Mouse (Mus musculus): ENCODE measurements around the gene Higd1c. TPM values are rescaled to one million over a fixed set of nuclear protein-coding genes. Genes with fewer than 3 reads are reported as not detected.
A peak's percentile ranks its signal among the peaks of the same experiment; 100 is the strongest.
"Not testable (repeated sequence)": the region's sequence is repeated elsewhere in the genome, so short reads cannot be mapped to it uniquely, and the experiment has no call there.

The Higd1c gene
- total RNA-seq, 2 experiments from 2014 or later = not detected

GRCm38 (mm10) chr15:100353399-100353798 lies 10.9 kb upstream of the Higd1c start:
- not testable (repeated sequence) for DNase-seq (ENCODE audit: low spot score in 2 of 2)

- no peak for DNase-seq (ENCODE audit: low spot score in 2 of 2)
These were observed 8.5 kb upstream of the Higd1c start for GRCm38 (mm10) chr15:100355876-100356275.

- not testable (repeated sequence) for DNase-seq (ENCODE audit: low spot score in 2 of 2)
These were observed 1.6 kb downstream of the Higd1c start for GRCm38 (mm10) chr15:100365967-100366366.

- DNase-seq (ENCODE audit: low spot score in 2 of 2) = no peak
These were observed 2.8 kb downstream of the Higd1c start for GRCm38 (mm10) chr15:100367119-100367518.

GRCm38 (mm10) chr15:100375066-100375465 lies 10.7 kb downstream of the Higd1c start:
- peak; percentile 44 to 52 for DNase-seq (ENCODE audit: low spot score in 2 of 2)

- not testable (repeated sequence) for DNase-seq (ENCODE audit: low spot score in 2 of 2)
These were observed 13.6 kb downstream of the Higd1c start for GRCm38 (mm10) chr15:100377847-100378505.

GRCm38 (mm10) chr15:100379658-100380057 lies 15.3 kb downstream of the Higd1c start:
- no peak for DNase-seq (ENCODE audit: low spot score in 2 of 2)

- no peak for DNase-seq (ENCODE audit: low spot score in 2 of 2)
These were observed 15.8 kb downstream of the Higd1c start for GRCm38 (mm10) chr15:100380104-100380503.

- DNase-seq (ENCODE audit: low spot score in 2 of 2) = no peak
These were observed 21.4 kb downstream of the Higd1c start for GRCm38 (mm10) chr15:100385705-100386104.

- no peak for DNase-seq (ENCODE audit: low spot score in 2 of 2)
These were observed 23.3 kb downstream of the Higd1c start for GRCm38 (mm10) chr15:100387544-100388223.

GRCm38 (mm10) chr15:100388224-100388835 lies 24.0 kb downstream of the Higd1c start:
- DNase-seq (ENCODE audit: low spot score in 2 of 2) = no peak

GRCm38 (mm10) chr15:100388886-100389285 lies 24.5 kb downstream of the Higd1c start:
- no peak for DNase-seq (ENCODE audit: low spot score in 2 of 2)

- no peak for DNase-seq (ENCODE audit: low spot score in 2 of 2)
These were observed 26.7 kb downstream of the Higd1c start for GRCm38 (mm10) chr15:100391066-100391465.

- no peak for DNase-seq (ENCODE audit: low spot score in 2 of 2)
These were observed 27.3 kb downstream of the Higd1c start for GRCm38 (mm10) chr15:100391599-100391998.

- DNase-seq (ENCODE audit: low spot score in 2 of 2) = no peak
These were observed 28.7 kb downstream of the Higd1c start for GRCm38 (mm10) chr15:100393016-100393415.

- DNase-seq (ENCODE audit: low spot score in 2 of 2) = no peak
These were observed 31.2 kb downstream of the Higd1c start for GRCm38 (mm10) chr15:100395561-100395960.

- no peak for DNase-seq (ENCODE audit: low spot score in 2 of 2)
These were observed 36.4 kb downstream of the Higd1c start for GRCm38 (mm10) chr15:100400592-100401250.

- DNase-seq (ENCODE audit: low spot score in 2 of 2) = no peak
These were observed 37.5 kb downstream of the Higd1c start for GRCm38 (mm10) chr15:100401811-100402210.

- DNase-seq (ENCODE audit: low spot score in 2 of 2) = no peak
These were observed 38.0 kb downstream of the Higd1c start for GRCm38 (mm10) chr15:100402347-100402746.

- no peak for DNase-seq (ENCODE audit: low spot score in 2 of 2)
These were observed 38.5 kb downstream of the Higd1c start for GRCm38 (mm10) chr15:100402798-100403197.

GRCm38 (mm10) chr15:100403318-100404000 lies 39.1 kb downstream of the Higd1c start:
- peak in 1 of 2 experiments; percentile 40 for DNase-seq (ENCODE audit: low spot score in 2 of 2)
